14 mouse cellular contexts compared by ENCODE assay signal in genomic region chr5:31642300-31642699, GRCm38 (mm10). TPM values are rescaled to one million over a fixed set of nuclear protein-coding genes. Genes with fewer than 3 reads are reported as not detected.
DNase-seq lines count a peak whose midpoint lies in the region.
"Had no signal": no experiment of that assay in that cellular context is flagged by ENCODE, and none has a peak within 500 bp of the region (broad histone marks: within the 10 kb centered on the region; RNA-seq: fewer than 3 reads in every experiment).

No protein-coding gene starts in this region.

- DNase-seq in adrenal gland, adult 2 months, result peak; percentile 42
- no peak for DNase-seq in adrenal gland, postnatal 10 days
- DNase-seq in heart, adult 11 months, result peak; percentile 65
- no peak for DNase-seq in heart, adult 9 months (ENCODE audit: low spot score in 2 of 2)
- DNase-seq: adrenal gland, adult 8-10 months; adrenal gland, postnatal 14 days; adrenal gland, postnatal 25 days; adrenal gland, postnatal 36 days; B cell, adult 2 months; cerebellum, adult 11 months; cerebellum, adult 11-12 months; cerebellum, adult 18-20 months; cerebellum, adult 2 months; cerebellum, adult 8-10 months had no signal

RNA-seq across cellular contexts. Expression of gene Mrpl33, which starts 45.6 kb away (rescaled TPM):
- 100 to 1,000 TPM; 294 to 325 TPM for total RNA-seq in adrenal gland, adult 2 months (2021)
- 21.1 and 31.6 TPM in 2 replicates for polyA plus RNA-seq in adrenal gland, adult 2 months (2012; rRNA removed)
- total RNA-seq in adrenal gland, postnatal 10 days (2021), result 100 to 1,000 TPM; 282 to 285 TPM

RNA-seq across cellular contexts. Expression of gene Rbks, which starts 55.1 kb away (rescaled TPM):
- total RNA-seq in adrenal gland, adult 2 months (2021), result 10 to 100 TPM; 10.3 to 15.5 TPM
- 2.2 and 5.0 TPM in 2 replicates for polyA plus RNA-seq in adrenal gland, adult 2 months (2012; rRNA removed)
- 10 to 100 TPM in 1 of 2 experiments, 1 to 10 TPM in 1; 9.6 to 13.4 TPM for total RNA-seq in adrenal gland, postnatal 10 days (2021)

RNA-seq across cellular contexts. Expression of gene Babam2, which starts 55.2 kb away (rescaled TPM):
- 100 to 1,000 TPM in 1 of 2 experiments, 10 to 100 TPM in 1; 90.5 to 177 TPM for total RNA-seq in adrenal gland, adult 2 months (2021)
- polyA plus RNA-seq in adrenal gland, adult 2 months (2012; rRNA removed), result 63.4 and 88.1 TPM in 2 replicates
- total RNA-seq in adrenal gland, postnatal 10 days (2021), result 10 to 100 TPM; 55.8 to 84.3 TPM

Comparison
In these comparisons a context has a peak if more than half of its experiments do, and no peak if none do; other contexts are left out.
1. DNase-seq: peak in adrenal gland, adult 2 months (single experiment) and heart, adult 11 months (single experiment); none in adrenal gland, postnatal 10 days (single experiment) and heart, adult 9 months (0 of 2).